Mouse (Mus musculus): ENCODE results near the gene Nop53.

DNA sequence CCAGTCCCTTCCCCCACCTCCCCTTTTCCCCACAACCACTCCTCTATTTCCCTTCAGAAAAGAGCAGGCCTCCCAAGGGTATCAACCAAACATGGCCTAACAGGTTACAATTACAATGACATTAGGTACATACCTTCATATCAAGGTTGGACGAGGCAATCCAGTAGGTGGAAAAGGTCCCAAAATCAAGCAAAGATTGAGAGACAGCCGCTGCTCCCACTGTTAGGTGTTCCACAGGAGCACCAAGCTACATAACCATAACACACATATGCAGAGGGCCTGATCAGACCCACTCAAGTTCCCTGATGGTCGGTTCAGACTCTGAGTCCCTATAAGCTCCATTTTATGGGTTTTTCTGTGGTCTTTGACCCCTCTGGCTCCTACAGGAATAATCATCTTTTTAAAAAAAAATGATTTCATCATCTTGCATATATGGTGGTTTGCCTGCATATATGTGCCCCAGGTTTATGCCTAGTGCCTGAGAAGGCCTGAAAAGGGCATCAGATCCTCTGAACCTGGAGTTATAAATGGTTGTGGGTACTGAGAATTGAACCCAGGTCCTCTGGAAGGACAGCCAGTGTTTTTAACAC is 29.6 kb downstream of the Nop53 start:
- TF ChIP-seq CTCF (IDR thresholded peaks at IDR 0.05; ENCODE audit: extremely low read depth, insufficient read length, insufficient replicate concordance, low read depth, low read length), result no peak
- no peak for TF ChIP-seq POLR2A (IDR thresholded peaks at IDR 0.05; ENCODE audit: low read depth, low read length)

All from small intestine, adult 2 months (tissue).